Mouse (Mus musculus) lung, adult 2 months (tissue): ENCODE data around the gene Akt1.

Source experiments
- CTCF ChIP-seq: fragments of 200-500 bp; IDR thresholded peaks from 2 replicates; pipeline ENCODE4 v1.5.1; 2011; ENCODE audit warnings: mild to moderate bottlenecking, low read length, control low read depth; ENCODE audit not compliant: insufficient read depth
- POLR2A ChIP-seq: fragments of 200-500 bp; IDR thresholded peaks from 2 replicates; pipeline ENCODE4 v1.6.1; 2011; ENCODE audit warnings: low read depth, mild to moderate bottlenecking, control low read depth, low read length, borderline replicate concordance; ENCODE audit errors: extremely low read depth

- TF ChIP-seq CTCF (no peak), POLR2A (no peak)
These were observed 28.5 kb downstream of the Akt1 start for GRCm38 (mm10) chr12:112646139-112646538.
